17 mouse cellular contexts compared by ENCODE assay signal in the genomic region with DNA sequence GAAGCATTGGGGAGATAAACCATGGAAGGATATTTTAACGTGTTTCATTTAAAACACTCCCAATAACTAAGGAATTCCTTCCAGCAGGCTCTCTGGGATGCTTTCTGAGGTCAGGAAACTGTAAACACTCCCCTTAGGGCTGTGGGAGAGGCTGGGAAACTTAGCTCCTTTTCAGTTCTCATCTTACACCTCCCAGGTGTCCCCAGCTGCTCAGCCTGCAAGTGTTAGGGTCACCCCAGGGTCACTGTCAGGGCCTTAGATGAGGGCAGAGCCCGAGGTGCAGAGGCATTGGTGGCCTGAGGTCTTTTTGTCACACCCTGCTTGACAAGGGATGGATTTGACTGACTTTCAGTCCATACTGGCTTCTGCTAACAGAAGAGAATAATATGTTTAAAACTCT. TPM values are rescaled to one million over a fixed set of nuclear protein-coding genes. Genes with fewer than 3 reads are reported as not detected.
DNase-seq lines count a peak whose midpoint lies in the region; ATAC-seq and TF ChIP-seq lines count a peak whose summit lies in the region.
"Had no signal": no experiment of that assay in that cellular context is flagged by ENCODE, and none has a peak within 500 bp of the region (broad histone marks: within the 10 kb centered on the region; RNA-seq: fewer than 3 reads in every experiment).

No protein-coding gene starts in this region.

- H3K36me3 ChIP-seq in heart, embryonic 10.5 days, result peaks cover 16% of the 10 kb centered on the region
- peaks cover 12% of the 10 kb centered on the region for H3K36me3 ChIP-seq in heart, embryonic 12.5 days
- H3K36me3 ChIP-seq in lung, embryonic 14.5 days (ENCODE audit: insufficient read depth), result no peaks in the 10 kb centered on the region
- peaks cover 10% of the 10 kb centered on the region; the same call in 1 of the 2 replicates for H3K36me3 ChIP-seq in limb, embryonic 10.5 days
- H3K36me3 ChIP-seq: midbrain, embryonic 12.5 days; neural tube, embryonic 13.5 days had no signal

- no peaks in the 10 kb centered on the region for H3K9me3 ChIP-seq in heart, embryonic 10.5 days
- no peaks in the 10 kb centered on the region for H3K9me3 ChIP-seq in heart, embryonic 12.5 days (replicated peaks)
- no peaks in the 10 kb centered on the region for H3K9me3 ChIP-seq in lung, embryonic 14.5 days (ENCODE audit: low read depth, low read length)
- no peaks in the 10 kb centered on the region for H3K9me3 ChIP-seq in limb, embryonic 10.5 days (replicated peaks)
- H3K9me3 ChIP-seq: forebrain, embryonic 13.5 days; midbrain, embryonic 12.5 days; neural tube, embryonic 13.5 days had no signal

- 9% methylated on average over 2 of the region's 2 CpGs for WGBS in heart, embryonic 10.5 days
- WGBS in heart, embryonic 12.5 days, result 14% methylated on average over 2 of the region's 2 CpGs
- 8% methylated on average over 2 of the region's 2 CpGs for WGBS in lung, embryonic 14.5 days
- WGBS in limb, embryonic 10.5 days, result 0% methylated on average over 2 of the region's 2 CpGs

- H3K27me3 ChIP-seq in heart, embryonic 10.5 days (ENCODE audit: insufficient read depth, poor library complexity, severe bottlenecking), result no peaks in the 10 kb centered on the region
- no peaks in the 10 kb centered on the region for H3K27me3 ChIP-seq in heart, embryonic 12.5 days (replicated peaks)
- no peaks in the 10 kb centered on the region for H3K27me3 ChIP-seq in lung, embryonic 14.5 days (ENCODE audit: insufficient read depth, low read length)
- H3K27me3 ChIP-seq in limb, embryonic 10.5 days (ENCODE audit: low read depth, poor library complexity, severe bottlenecking), result no peaks in the 10 kb centered on the region
- H3K27me3 ChIP-seq: forebrain, embryonic 13.5 days; midbrain, embryonic 12.5 days; neural tube, embryonic 13.5 days had no signal

- no peak for ATAC-seq in heart, embryonic 12.5 days (ENCODE audit: insufficient number of reproducible peaks, low FRiP score)
- no peak for ATAC-seq in lung, embryonic 14.5 days (ENCODE audit: insufficient read depth)
- ATAC-seq: forebrain, embryonic 13.5 days had no signal

- H3K27ac ChIP-seq in heart, embryonic 10.5 days, result peak overlapping the region; percentile 67
- no peak overlapping the region for H3K27ac ChIP-seq in heart, embryonic 12.5 days (ENCODE audit: poor library complexity, severe bottlenecking)
- H3K27ac ChIP-seq in lung, embryonic 14.5 days (ENCODE audit: low read depth), result peak overlapping the region; percentile 67; the same call in 1 of the 2 replicates
- peak overlapping the region; percentile 73 for H3K27ac ChIP-seq in limb, embryonic 10.5 days
- H3K27ac ChIP-seq: forebrain, embryonic 13.5 days; midbrain, embryonic 12.5 days; neural tube, embryonic 13.5 days had no signal

- TF ChIP-seq CTCF in lung, embryonic 14.5 days (IDR thresholded peaks at IDR 0.05; ENCODE audit: low read depth), result no peak

- no peak for DNase-seq in heart, embryonic 10.5 days (ENCODE audit: low spot score)
- no peak for DNase-seq in lung, embryonic 14.5 days
- no peak for DNase-seq in lung, postnatal 10 days
- DNase-seq in limb, embryonic 10.5 days (ENCODE audit: low spot score), result no peak
- DNase-seq in right cerebral cortex, adult 2 months (ENCODE audit: low spot score in 2 of 2), result no peak
- DNase-seq in T-cell, adult 2 months (ENCODE audit: low spot score), result no peak
- no peak for DNase-seq in B cell, adult 2 months
- DNase-seq: adrenal gland, adult 2 months; cerebellum, postnatal 25 days; gastrocnemius, postnatal 25 days; heart, postnatal 4 days; lung, adult 2 months; retina, postnatal 1 day had no signal

- H3K4me3 ChIP-seq in heart, embryonic 10.5 days, result peak overlapping the region; percentile 9; the same call in 1 of the 2 replicates
- no peak overlapping the region for H3K4me3 ChIP-seq in heart, embryonic 12.5 days
- H3K4me3 ChIP-seq in lung, embryonic 14.5 days (ENCODE audit: low read depth, low read length), result no peak overlapping the region
- H3K4me3 ChIP-seq in limb, embryonic 10.5 days, result no peak overlapping the region
- H3K4me3 ChIP-seq: forebrain, embryonic 13.5 days; midbrain, embryonic 12.5 days; neural tube, embryonic 13.5 days had no signal

- no peak overlapping the region for H3K4me2 ChIP-seq in heart, embryonic 12.5 days
- no peak overlapping the region for H3K4me2 ChIP-seq in lung, embryonic 14.5 days
- H3K4me2 ChIP-seq: forebrain, embryonic 13.5 days; midbrain, embryonic 12.5 days; neural tube, embryonic 13.5 days had no signal

- H3K9ac ChIP-seq in heart, embryonic 12.5 days, result no peak overlapping the region
- H3K9ac ChIP-seq in lung, embryonic 14.5 days, result peak overlapping the region; percentile 15; the same call in 1 of the 2 replicates
- H3K9ac ChIP-seq: forebrain, embryonic 13.5 days; midbrain, embryonic 12.5 days; neural tube, embryonic 13.5 days had no signal

- H3K4me1 ChIP-seq in heart, embryonic 10.5 days, result peaks cover 58% of the 10 kb centered on the region
- peaks cover 48% of the 10 kb centered on the region for H3K4me1 ChIP-seq in heart, embryonic 12.5 days (replicated peaks)
- peaks cover 16% of the 10 kb centered on the region; the same call in 1 of the 2 replicates for H3K4me1 ChIP-seq in lung, embryonic 14.5 days (ENCODE audit: insufficient read depth)
- H3K4me1 ChIP-seq in limb, embryonic 10.5 days, result peaks cover 56% of the 10 kb centered on the region

RNA-seq across cellular contexts. Expression of a gene that starts 35.8 kb away (rescaled TPM):
- polyA plus RNA-seq in heart, embryonic 10.5 days (2016; fragmentation: Nextera tagmentation; extraction: Ambion mirVana), result 82.5 and 94.9 TPM in 2 replicates
- 101 and 103 TPM in 2 replicates for polyA plus RNA-seq in heart, embryonic 12.5 days (2016; fragmentation: Nextera tagmentation; extraction: Ambion mirVana)
- 102 and 105 TPM in 2 replicates for polyA plus RNA-seq in lung, embryonic 14.5 days (2014; fragmentation: Nextera tagmentation; extraction: Ambion mirVana)
- polyA plus RNA-seq in limb, embryonic 10.5 days (2016; fragmentation: Nextera tagmentation; extraction: Ambion mirVana), result 49.6 and 64.3 TPM in 2 replicates
